Mouse (Mus musculus): ENCODE data around the gene Rps21.
"Not testable (repeated sequence)": the region's sequence is repeated elsewhere in the genome, so short reads cannot be mapped to it uniquely, and the experiment has no call there.

Rps21 gene

DNA sequence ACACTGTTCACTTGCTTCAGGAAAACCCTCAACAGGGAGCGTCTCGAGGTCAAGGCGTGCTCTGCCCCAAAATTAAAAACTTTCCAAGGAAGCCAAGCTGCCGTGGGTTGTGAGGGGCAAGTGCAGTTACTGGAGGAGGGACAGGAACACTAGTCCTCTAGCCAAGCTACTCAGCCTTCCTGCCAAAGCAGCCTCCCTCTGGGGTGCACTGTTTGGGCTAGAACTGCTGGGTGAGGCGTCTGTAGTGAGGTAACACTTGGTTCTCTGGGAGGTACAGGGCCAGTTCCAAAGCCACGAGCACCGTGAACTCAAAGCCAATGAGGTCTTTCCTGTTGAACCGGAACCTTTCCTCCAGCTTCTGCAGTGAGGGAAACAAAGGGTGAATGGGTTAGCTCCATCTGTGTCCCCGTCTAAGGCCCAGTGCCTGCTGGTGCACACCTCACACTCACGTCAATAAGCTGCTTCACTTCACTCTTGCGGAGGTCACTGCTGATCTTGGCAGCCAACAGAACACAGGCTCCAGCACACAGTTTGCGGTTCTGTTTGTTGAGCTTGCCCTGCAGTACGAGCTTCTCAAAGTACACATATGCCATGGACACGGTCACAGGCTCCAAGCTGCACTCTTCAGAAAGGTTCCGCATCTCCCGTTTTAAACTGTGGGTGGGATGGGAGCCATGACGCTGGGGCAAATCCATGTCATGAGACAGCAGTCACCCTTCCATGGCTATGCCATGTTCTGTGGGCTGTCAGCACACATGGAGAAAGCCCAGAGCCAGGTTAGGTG, 2.8 kb downstream of the Rps21 start:
- not testable (repeated sequence) for DNase-seq (ENCODE audit: low spot score)

GRCm38 (mm10) chr2:180260610-180261480, 3.7 kb downstream of the Rps21 start:
- DNase-seq (ENCODE audit: low spot score): no peak

GRCm38 (mm10) chr2:180261901-180262300, 4.7 kb downstream of the Rps21 start:
- no peak for DNase-seq (ENCODE audit: low spot score)

DNA sequence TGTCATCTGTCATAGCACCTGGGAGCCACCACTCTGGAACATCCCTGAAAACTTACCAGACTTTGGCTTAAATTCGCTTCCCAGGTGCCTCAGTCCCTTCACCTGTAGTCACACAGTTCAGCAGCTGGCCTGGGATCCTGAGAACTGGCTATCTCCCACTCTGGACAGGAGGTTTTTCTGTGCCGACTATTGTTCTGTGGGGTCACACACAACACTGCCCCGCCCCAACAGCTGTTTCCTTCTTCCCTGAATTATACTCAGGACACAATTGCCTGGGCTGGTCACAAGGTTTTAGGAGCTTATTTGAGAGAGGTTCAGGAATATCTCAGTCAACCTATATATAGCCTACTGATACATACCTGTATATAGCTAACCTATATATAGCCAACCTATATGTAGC, 5.3 kb downstream of the Rps21 start:
- DNase-seq (ENCODE audit: low spot score): no peak

- DNase-seq (ENCODE audit: low spot score): no peak
These were observed 5.7 kb downstream of the Rps21 start for GRCm38 (mm10) chr2:180262891-180263290.

DNA sequence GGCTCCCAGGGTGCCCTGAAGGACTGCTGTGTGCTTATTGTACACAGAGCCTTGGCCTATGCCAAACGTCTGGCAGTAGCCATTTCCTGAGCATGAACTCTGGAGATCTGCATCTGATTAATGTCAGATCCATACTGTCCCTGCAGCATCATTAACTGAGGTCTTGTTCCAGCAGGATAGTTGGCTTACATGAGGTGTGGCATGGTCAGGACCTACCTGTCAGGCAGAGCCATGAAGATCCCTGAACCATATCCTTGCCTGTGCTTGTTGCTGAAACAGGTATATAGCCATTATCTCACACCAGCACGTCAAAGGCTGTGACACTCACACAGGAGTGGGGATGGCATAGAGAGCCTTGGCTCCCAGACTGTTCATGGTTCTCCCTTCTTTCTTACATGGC, 10.8 kb downstream of the Rps21 start:
- DNase-seq (ENCODE audit: low spot score): no peak

GRCm38 (mm10) chr2:180269329-180269728, 12.2 kb downstream of the Rps21 start:
- DNase-seq (ENCODE audit: low spot score): no peak

- DNase-seq (ENCODE audit: low spot score): no peak
These were observed 13.5 kb downstream of the Rps21 start for GRCm38 (mm10) chr2:180270537-180271255.

DNA sequence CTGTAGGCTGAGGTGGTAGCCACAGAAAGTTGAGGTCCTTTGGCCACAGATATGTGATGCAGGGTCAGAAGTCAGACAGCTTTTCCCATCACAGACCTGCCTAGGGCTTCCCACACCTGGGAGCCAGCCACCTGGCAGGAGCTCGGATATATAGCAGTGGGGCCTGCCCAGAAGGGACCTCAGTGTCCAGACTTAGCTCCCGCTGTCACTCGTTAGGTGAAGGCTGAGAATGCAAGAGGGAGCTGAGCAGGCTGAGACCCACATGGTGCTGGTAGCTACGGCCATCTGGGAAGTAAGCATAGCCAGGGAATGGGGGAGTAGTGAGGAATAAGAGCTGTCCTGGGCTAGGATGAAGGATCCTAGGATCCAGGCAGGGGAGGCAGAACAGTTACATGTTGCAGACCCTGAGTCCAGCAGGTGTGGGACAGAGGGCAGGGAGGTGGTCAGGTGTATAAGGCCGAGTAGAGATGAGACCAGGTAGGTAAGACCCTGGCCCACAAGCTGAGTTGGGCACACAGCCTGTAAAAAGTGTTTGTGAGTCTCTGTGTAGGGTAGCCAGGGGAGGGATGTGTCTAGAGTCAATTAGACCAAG, 14.7 kb downstream of the Rps21 start:
- DNase-seq (ENCODE audit: low spot score): no peak

- DNase-seq (ENCODE audit: low spot score): peak; percentile 39
These were observed 15.7 kb downstream of the Rps21 start for GRCm38 (mm10) chr2:180272884-180273321.

DNA sequence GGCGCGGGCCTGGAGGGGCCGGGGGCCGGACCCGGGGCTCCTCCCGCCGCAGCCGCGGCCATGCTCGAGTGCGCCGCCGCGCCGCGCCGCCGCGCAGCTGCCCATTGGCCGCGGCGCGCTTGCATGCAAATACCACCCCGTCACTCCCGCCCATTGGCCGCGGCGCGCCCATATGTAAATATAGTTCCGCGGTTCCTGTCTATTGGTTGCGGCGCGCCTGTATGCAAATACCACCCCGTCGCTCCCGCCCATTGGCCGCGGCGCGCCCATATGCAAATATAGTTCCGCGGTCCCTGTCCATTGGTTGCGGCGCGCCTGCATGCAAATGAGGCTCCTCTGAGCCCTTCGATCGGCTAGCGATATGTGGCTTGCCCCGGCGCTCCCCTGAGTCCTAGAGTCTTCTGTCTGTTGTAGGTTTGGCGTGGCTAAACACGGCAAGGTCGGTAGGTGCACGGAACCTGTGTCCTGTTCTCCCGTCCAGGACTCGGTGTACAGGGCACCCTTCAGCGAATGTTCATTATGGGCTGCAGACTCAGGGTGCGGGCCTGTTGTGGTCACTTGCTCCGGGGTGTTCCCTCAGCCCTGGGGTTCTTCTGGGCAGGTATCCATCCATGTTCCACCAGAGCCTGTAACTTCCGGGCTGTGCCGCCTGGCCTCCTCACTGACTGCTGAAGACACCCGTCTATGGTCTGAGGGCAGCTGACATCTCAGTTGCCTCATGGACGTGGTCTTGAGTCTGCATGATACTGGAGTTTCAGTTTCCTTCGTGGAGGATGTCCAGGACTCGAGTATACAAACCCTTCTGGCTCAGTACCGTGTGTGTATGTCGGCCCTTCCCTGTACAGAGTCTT, 16.4 kb downstream of the Rps21 start, which contains the start of gene Cables2:
TSS of gene Cables2 (minus strand) at position 103 of the 851 bp plus-strand sequence.
- peak; percentile 98 for DNase-seq (ENCODE audit: low spot score)

DNA sequence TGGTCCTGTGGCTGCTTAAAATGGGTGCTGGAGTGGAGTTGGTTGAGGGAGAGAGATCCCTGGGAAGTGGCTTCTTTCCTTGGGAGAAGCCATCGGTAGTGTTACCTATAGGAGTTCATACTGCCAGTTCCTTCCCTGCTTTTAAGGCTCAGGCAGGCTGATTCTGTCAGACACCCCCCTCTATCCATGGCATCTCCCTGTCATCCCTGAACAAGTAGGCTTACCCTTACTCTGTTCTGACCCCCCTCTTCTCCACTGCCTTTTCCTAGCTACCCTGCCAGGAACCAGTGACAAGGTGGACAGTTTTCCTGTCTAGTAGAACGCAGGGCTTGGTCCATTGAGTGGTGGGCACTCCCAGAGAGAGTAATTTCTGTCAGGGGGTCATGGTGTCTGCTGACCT, 17.3 kb downstream of the Rps21 start:
- no peak for DNase-seq (ENCODE audit: low spot score)

GRCm38 (mm10) chr2:180275836-180276235, 18.7 kb downstream of the Rps21 start:
- DNase-seq (ENCODE audit: low spot score): peak; percentile 95

DNA sequence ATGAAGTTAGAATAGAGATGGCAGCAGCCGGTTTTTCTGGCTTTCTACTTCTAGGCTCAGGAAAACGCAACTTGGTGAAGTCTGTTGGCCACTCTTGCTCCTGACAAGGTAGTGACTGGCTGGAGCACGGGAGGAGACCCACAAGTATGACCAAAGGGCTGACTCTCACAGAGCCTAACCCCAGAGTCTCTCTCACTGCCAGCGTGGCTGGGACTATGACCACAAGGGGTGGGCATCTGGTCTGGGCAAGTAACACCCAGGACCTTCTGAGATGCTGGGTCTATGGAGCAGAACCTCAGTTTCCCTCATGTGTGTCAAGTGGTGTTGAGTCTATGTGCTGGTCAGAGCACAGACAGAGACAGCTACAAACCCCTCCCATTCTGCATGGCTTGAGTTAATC, 19.2 kb downstream of the Rps21 start:
- no peak for DNase-seq (ENCODE audit: low spot score)

DNA sequence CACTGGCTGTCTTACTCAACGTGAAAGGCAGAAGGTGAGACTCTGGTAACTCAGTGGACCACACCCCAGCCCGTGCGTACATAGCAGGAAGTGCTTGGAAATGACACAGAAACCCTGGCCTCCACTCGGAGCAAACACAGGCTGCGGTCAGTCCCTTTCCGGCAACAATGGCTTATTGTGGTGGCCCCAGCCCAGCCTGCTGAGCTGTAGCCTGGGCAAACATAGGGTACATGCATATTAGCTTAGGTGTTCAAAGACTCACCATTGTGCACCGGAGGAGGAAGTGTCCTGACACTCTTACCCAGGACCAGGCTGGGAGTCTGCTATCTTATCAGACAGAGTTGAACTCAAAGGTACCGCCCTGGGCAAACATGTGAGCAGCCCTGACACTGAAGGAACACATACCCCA, 19.7 kb downstream of the Rps21 start:
- no peak for DNase-seq (ENCODE audit: low spot score)

- DNase-seq (ENCODE audit: low spot score): no peak
These were observed 20.7 kb downstream of the Rps21 start for GRCm38 (mm10) chr2:180277773-180278320.

- no peak for DNase-seq (ENCODE audit: low spot score)
These were observed 22.1 kb downstream of the Rps21 start for GRCm38 (mm10) chr2:180279321-180279720.

DNA sequence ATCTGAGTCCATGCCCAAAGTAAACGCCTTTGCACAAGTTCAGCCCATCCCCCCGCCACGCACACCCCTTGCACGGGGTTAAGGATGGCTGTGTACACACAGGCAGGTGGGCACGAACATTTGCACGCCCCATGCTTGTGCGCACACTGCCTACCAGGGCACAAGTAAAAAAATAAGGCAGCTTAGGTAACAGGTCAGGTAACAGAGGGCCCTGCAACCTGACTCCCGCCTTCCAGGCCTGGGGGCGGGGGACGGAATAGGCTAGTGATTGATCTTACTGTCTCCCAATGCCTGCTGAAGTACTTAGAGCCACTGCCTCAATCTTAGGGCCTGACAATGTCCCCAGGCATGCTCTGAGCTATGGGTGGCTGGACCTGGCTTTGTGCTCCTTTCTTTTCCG, 31.8 kb downstream of the Rps21 start:
- DNase-seq (ENCODE audit: low spot score): peak; percentile 18

DNA sequence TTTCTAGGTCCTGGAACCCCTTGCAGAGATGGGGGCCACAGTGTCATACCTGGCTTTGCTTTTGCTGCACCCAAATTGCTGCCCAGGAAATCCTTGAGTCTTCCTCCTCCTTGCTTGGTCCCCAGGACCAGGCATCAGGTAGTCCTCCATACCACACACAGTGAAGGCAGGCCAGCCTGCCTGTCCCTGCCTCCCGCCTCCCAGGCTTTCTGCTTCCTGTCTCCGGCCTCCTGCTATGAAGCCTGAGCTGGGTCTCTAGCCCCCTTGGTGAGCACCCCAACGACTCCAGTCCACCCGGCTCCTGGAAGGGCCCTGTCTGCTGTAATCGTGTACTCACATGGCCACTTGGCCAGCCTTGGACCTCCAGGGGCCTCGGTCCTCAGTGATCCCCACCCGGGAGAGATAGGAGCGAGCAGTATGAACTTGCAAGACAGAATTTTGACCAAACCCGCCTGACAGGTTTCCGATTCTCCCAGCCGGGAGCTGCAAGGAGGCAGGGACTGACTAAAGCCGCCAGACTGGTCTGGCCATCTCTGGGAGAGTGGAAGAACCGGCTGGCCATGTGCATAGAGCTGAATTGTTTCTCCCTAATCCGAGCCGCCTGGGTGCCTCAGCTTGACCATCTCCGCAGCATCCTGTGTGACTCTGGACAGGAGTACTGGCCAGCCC, 32.4 kb downstream of the Rps21 start, which contains the start of gene Rbbp8nl:
TSS of gene Rbbp8nl (minus strand) at position 440 of the 669 bp plus-strand sequence.
- DNase-seq (ENCODE audit: low spot score): peak; percentile 39

DNA sequence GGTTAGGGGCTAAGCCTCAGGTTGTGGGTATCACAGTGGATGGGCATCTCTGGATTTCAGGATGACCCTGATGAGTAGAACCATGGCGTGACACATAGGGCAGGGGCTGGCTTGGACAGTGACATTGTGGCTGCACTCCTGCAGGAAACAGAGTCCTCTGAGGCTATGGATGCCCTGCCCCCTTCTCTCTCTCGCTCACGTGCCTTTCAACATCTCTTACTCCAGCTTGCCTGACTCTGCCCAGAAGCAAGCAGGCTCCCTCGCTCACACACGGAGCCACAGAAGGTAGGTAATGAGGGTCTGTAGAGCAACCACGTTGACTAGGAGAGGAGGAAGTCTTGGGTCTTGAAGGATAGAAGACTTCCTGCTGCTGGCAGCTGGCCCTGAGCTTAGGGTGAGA, 33.3 kb downstream of the Rps21 start:
- DNase-seq (ENCODE audit: low spot score): no peak
